Mouse (Mus musculus) testis, adult 2 months (tissue): ENCODE results near the gene Kifc5b.

Source experiments
- CTCF ChIP-seq: fragments of 200-500 bp; IDR thresholded peaks from 2 replicates; pipeline ENCODE4 v1.5.1; 2012; ENCODE audit warnings: low read depth, mild to moderate bottlenecking, inconsistent platforms, low read length, moderate library complexity; ENCODE audit not compliant: control insufficient read depth, insufficient read depth, insufficient replicate concordance
- POLR2A ChIP-seq: fragments of 200-500 bp; IDR thresholded peaks from 2 replicates; pipeline ENCODE4 v1.6.1; 2012; ENCODE audit warnings: low read depth, mild to moderate bottlenecking, inconsistent platforms, low read length, moderate library complexity; ENCODE audit not compliant: control insufficient read depth

DNA sequence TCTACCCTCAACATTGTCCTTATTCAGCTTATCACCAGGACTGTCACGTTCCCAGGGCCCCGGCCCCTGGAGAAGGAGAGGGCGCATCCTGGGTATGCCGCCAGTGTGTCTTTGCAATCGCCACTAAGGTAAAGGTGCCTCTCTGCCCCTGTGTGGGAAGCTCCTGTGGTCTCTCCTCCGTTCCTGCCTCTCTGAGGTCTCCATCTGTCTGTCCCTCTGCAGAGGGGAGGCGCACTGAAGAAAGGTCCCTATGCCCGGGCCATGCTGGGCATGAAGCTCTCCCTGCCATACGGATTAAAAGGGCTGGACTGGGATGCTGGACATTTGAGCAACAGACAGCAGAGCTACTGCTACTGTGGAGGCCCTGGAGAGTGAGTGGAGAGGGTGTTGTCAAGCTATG, 18.1 kb downstream of the Kifc5b start:
- no peak for TF ChIP-seq CTCF
- no peak for TF ChIP-seq POLR2A
